Mouse (Mus musculus) testis, adult 2 months (tissue): ENCODE measurements around the gene Ctnna2.

Source experiments
- CTCF ChIP-seq: fragments of 200-500 bp; IDR thresholded peaks from 2 replicates; pipeline ENCODE4 v1.5.1; 2012; ENCODE audit warnings: low read depth, mild to moderate bottlenecking, inconsistent platforms, low read length, moderate library complexity; ENCODE audit not compliant: control insufficient read depth, insufficient read depth, insufficient replicate concordance
- POLR2A ChIP-seq: fragments of 200-500 bp; IDR thresholded peaks from 2 replicates; pipeline ENCODE4 v1.6.1; 2012; ENCODE audit warnings: low read depth, mild to moderate bottlenecking, inconsistent platforms, low read length, moderate library complexity; ENCODE audit not compliant: control insufficient read depth

GRCm38 (mm10) chr6:77482081-77482480, 497.4 kb downstream of the Ctnna2 start:
- no peak for TF ChIP-seq CTCF
- TF ChIP-seq POLR2A = no peak
